Mouse (Mus musculus) liver, embryonic 11.5 days (tissue): ENCODE data around the gene 1500015O10Rik. TPM values are rescaled to one million over a fixed set of nuclear protein-coding genes. Genes with fewer than 3 reads are reported as not detected.

Experiments used
- ATAC-seq: fragments of 200-750 bp; cut with Nextera tagmentation; replicated peaks from 2 replicates; pipeline ENCODE4 v1.8.0; 2017; ENCODE audit warnings: moderate number of reproducible peaks, mild to moderate bottlenecking, moderate TSS enrichment, moderate library complexity; ENCODE audit not compliant: low FRiP score
- DNase-seq: peaks from one replicate; pipeline ENCODE4 v3.0.0-alpha.2; 2017; ENCODE audit warnings: low spot score
- H3K27ac ChIP-seq: fragments of 300-500 bp; sonication (generic); 2 replicates; pipeline ENCODE4 v1.5.1; 2014; ENCODE audit warnings: mild to moderate bottlenecking, low read depth, low read length, control low read depth
- H3K27me3 ChIP-seq: fragments of 300-500 bp; sonication (generic); replicated peaks from 2 replicates; pipeline ENCODE4 v1.6.1; 2014; ENCODE audit warnings: low read length, mixed read lengths; ENCODE audit not compliant: control insufficient read depth, insufficient read depth
- H3K36me3 ChIP-seq: fragments of 300-500 bp; sonication (generic); 2 replicates; pipeline ENCODE4 v1.6.1; 2014; ENCODE audit warnings: mild to moderate bottlenecking, low read length, moderate library complexity, mixed read lengths; ENCODE audit not compliant: control insufficient read depth, insufficient read depth
- H3K4me1 ChIP-seq: fragments of 300-500 bp; sonication (generic); replicated peaks from 2 replicates; pipeline ENCODE4 v1.6.1; 2014; ENCODE audit warnings: low read length, mixed read lengths; ENCODE audit not compliant: control insufficient read depth, insufficient read depth
- H3K4me2 ChIP-seq: fragments of 300-500 bp; sonication (generic); 2 replicates; pipeline ENCODE4 v1.6.1; 2014; ENCODE audit warnings: mild to moderate bottlenecking, control low read depth, moderate library complexity
- H3K4me3 ChIP-seq: fragments of 300-500 bp; sonication (generic); 2 replicates; pipeline ENCODE4 v1.5.1; 2014; ENCODE audit warnings: low read depth, low read length, control low read depth
- H3K9ac ChIP-seq: fragments of 300-500 bp; sonication (generic); 2 replicates; pipeline ENCODE4 v1.6.1; 2014; ENCODE audit warnings: low read depth, low read length, control low read depth
- H3K9me3 ChIP-seq: fragments of 300-500 bp; sonication (generic); 2 replicates; pipeline ENCODE4 v1.6.1; 2016; ENCODE audit warnings: low read length, inconsistent platforms, mixed read lengths; ENCODE audit not compliant: control insufficient read depth
- WGBS: fragments of 180-500 bp; shearing (Covaris S2); extraction: QIAGEN DNeasy Blood & Tissue Kit; methylation state at CpG from one replicate; pipeline ENCODE4 v1.1.7; 2014; 5-methylcytosine and 5-hydroxymethylcytosine counted together
- polyA plus RNA-seq: library from polyadenylated mRNA; unstranded; fragments of >200 nt; fragmentation: Nextera tagmentation; extraction: Ambion mirVana; gene quantifications from 2 replicates; pipeline ENCODE4 v1.2.1, GENCODE M21; 2014

1500015O10Rik gene
- 0.25 TPM in 1 of 2 replicates, not detected in the other for polyA plus RNA-seq

DNA sequence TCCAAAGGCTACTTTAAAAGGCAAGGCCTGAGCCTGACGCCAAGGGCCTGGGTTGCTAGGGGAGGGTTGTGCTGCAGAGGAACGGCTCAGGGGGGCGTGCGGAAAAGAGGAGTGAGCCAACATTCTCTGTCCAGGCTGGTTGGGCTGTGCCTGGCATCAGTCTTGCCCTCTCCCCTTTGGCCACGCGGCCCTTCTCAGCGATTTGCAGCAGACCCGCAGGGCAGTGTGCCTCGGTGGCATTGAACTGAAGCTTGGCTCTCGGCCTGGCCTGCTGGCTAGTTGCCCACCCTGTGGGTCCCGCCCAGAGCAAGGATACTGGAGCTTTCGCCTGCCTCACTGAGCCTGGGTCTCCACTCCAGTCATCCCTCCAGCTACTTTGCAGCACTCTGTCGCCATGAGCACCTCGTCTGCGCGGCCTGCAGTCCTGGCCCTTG, at the start of gene 1500015O10Rik:
Gene 1500015O10Rik (plus strand): TSS at position 112 of the 434 bp plus-strand sequence.
- Histone ChIP-seq H3K9ac (no peak within 1 kb of the TSS), H3K4me3 (no peak within 1 kb of the TSS), H3K27ac (no peak within 1 kb of the TSS), H3K4me2 (no peak within 1 kb of the TSS), H3K9me3 (no peaks in the 10 kb centered on the region), H3K36me3 (no peaks in the 10 kb centered on the region), H3K27me3 (no peaks in the 10 kb centered on the region), H3K4me1 (no peaks in the 10 kb centered on the region)
- no peak for DNase-seq
- no peak for ATAC-seq
- WGBS, result 70% methylated on average over 16 of the region's 16 CpGs

GRCm38 (mm10) chr1:43689983-43690382, 40.4 kb upstream of the 1500015O10Rik start:
- H3K9me3 ChIP-seq, result no peaks in the 10 kb centered on the region; the same call in 1 of the 2 replicates
- H3K4me3 ChIP-seq, result no peak overlapping the region
- H3K27ac ChIP-seq, result no peak overlapping the region
- DNase-seq (no peak), ATAC-seq (no peak)
- 90% methylated on average over 13 of the region's 13 CpGs for WGBS
- H3K36me3 ChIP-seq, result no peaks in the 10 kb centered on the region
- H3K27me3 ChIP-seq, result no peaks in the 10 kb centered on the region
- H3K4me1 ChIP-seq, result no peaks in the 10 kb centered on the region
- H3K9ac ChIP-seq, result no peak overlapping the region
- no peak overlapping the region for H3K4me2 ChIP-seq

DNA sequence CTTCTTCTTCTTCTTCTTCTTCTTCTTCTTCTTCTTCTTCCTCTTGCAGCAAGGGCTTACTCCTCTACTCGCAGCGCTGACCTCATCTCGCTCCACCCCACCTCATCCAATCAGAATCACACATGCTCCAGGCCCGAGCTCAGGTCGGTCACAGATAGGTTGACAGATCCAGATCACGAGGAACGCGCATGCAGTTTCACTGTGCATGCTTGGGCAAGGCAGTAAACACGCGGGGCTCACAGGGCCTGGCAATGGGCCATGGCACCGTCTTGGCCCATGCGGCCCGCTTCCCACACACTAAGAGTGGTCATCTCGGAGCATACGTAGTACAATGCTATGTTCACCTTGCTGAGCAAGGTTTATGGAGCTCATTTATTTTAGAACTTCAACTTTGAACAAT, 39.9 kb upstream of the 1500015O10Rik start:
- Histone ChIP-seq H3K9me3 (no peaks in the 10 kb centered on the region; the same call in 1 of the 2 replicates), H3K4me3 (no peak overlapping the region), H3K36me3 (no peaks in the 10 kb centered on the region), H3K4me1 (no peaks in the 10 kb centered on the region), H3K4me2 (no peak overlapping the region), H3K9ac (no peak overlapping the region), H3K27ac (no peak overlapping the region), H3K27me3 (no peaks in the 10 kb centered on the region)
- ATAC-seq (no peak), DNase-seq (no peak)
- WGBS, result 88% methylated on average over 15 of the region's 15 CpGs

DNA sequence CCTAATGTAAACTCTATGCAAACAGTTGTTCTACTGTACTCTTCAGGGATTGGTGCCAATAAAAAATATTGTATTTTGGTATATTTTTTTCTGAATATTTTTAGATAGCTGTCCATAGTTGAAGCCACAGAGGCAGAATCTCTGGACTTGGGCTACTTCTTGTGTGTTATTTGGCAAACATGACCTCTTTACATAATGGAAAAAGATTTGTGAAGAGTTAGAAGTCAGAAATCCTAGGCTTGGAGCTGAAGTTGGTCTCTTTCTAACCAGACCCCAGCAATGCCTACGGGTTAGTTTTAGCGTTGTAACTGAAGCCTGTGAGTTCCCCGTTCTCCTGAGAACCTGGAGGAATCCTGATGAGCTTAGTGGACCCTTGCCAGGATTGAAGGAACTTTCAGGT, 36.3 kb upstream of the 1500015O10Rik start:
- WGBS, result 78% methylated on average over 3 of the region's 3 CpGs
- Histone ChIP-seq H3K4me2 (no peak overlapping the region), H3K4me1 (no peaks in the 10 kb centered on the region), H3K4me3 (no peak overlapping the region), H3K9ac (no peak overlapping the region), H3K9me3 (no peaks in the 10 kb centered on the region), H3K27ac (no peak overlapping the region), H3K27me3 (no peaks in the 10 kb centered on the region), H3K36me3 (no peaks in the 10 kb centered on the region)
- ATAC-seq, result no peak
- no peak for DNase-seq

DNA sequence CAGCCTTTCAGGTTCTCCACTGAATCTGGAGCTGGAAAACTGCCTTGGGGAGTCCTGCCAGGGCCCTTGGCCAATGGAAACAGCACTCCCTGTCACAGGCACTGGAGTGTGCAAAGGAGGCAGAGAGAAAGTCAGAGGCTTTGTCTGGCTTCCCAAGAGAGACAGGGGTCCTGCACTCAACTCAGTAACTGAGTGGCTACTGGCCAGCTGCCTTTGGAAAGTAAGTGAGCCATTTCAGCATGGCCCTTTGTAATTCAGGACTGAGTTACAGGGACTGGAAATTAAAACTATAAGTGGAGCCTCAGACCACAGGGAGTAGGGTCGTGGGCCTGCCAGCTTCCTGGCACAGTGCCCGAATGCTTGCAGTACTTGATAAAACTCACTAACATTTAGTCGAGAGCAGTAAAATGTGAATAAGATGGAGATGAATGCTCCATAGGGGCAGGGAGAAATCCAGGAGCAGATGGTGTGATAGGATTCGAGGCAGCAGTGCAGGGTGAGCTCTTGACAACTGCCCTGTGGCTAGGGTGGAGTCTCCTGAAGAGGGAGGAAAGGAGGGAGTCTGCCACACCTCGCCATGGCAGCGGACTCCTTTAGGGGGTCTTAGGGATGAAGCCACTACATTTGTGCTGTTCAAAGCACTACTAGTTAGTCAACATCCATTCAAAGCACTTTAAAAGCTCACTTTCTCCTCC, 35.4 kb upstream of the 1500015O10Rik start:
- no peaks in the 10 kb centered on the region for H3K9me3 ChIP-seq
- DNase-seq (no peak), ATAC-seq (no peak)
- no peaks in the 10 kb centered on the region for H3K27me3 ChIP-seq
- H3K4me1 ChIP-seq, result no peaks in the 10 kb centered on the region
- no peak overlapping the region for H3K9ac ChIP-seq
- no peak overlapping the region for H3K4me2 ChIP-seq
- WGBS, result 54% methylated on average over 6 of the region's 6 CpGs
- no peak overlapping the region for H3K27ac ChIP-seq
- no peaks in the 10 kb centered on the region for H3K36me3 ChIP-seq
- H3K4me3 ChIP-seq, result no peak overlapping the region

DNA sequence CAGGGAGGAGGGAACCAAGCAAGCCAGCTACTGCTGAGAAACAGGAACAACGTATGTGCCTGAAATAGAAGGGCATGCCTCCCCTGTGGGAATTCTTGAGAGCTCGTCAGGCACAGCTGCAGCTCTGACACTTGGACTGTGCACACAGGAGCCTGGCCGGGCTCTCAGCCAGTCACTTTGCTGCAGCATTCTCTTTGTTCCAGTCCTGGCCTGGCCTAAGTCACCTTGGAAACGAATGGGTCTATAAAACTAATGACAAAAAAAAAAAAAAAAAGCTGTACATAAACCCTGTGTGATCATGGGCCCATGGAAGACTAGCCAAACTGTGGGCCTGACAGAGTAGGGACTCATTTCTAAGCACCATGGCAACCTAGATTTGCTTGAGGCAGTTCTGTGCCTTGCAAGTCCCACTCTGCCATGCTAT, 31.8 kb upstream of the 1500015O10Rik start:
- no peaks in the 10 kb centered on the region for H3K9me3 ChIP-seq
- DNase-seq, result no peak
- no peaks in the 10 kb centered on the region for H3K4me1 ChIP-seq
- H3K9ac ChIP-seq, result no peak overlapping the region
- 44% methylated on average over 4 of the region's 4 CpGs for WGBS
- H3K4me3 ChIP-seq, result no peak overlapping the region
- no peaks in the 10 kb centered on the region for H3K27me3 ChIP-seq
- no peaks in the 10 kb centered on the region for H3K36me3 ChIP-seq
- ATAC-seq, result no peak
- no peak overlapping the region for H3K4me2 ChIP-seq
- H3K27ac ChIP-seq, result no peak overlapping the region

DNA sequence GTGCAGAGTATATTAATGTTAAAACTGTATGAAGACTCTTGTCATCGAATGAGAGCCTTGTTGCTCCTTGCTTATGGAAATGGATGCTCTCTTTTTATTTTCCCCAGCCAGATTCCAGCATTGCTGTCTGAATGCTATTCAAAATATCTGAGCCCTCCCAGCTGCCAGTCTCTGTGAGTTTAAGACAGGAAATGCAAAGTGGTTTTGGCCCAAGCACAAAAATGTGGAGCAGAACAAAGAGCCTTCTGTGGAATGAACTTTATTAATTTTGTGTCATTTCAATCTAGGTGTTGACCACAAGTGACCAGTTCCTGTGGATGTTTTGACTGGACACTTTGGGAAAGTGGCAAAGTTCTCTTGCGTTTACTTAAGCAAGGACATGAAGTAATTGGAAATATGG, 15.6 kb upstream of the 1500015O10Rik start:
- no peaks in the 10 kb centered on the region for H3K4me1 ChIP-seq
- 85% methylated on average over 2 of the region's 2 CpGs for WGBS
- H3K27ac ChIP-seq, result no peak overlapping the region
- H3K9ac ChIP-seq, result no peak overlapping the region
- H3K4me3 ChIP-seq, result no peak overlapping the region
- no peaks in the 10 kb centered on the region for H3K27me3 ChIP-seq
- no peaks in the 10 kb centered on the region for H3K36me3 ChIP-seq
- no peak for ATAC-seq
- no peaks in the 10 kb centered on the region for H3K9me3 ChIP-seq
- DNase-seq, result no peak
- no peak overlapping the region for H3K4me2 ChIP-seq

DNA sequence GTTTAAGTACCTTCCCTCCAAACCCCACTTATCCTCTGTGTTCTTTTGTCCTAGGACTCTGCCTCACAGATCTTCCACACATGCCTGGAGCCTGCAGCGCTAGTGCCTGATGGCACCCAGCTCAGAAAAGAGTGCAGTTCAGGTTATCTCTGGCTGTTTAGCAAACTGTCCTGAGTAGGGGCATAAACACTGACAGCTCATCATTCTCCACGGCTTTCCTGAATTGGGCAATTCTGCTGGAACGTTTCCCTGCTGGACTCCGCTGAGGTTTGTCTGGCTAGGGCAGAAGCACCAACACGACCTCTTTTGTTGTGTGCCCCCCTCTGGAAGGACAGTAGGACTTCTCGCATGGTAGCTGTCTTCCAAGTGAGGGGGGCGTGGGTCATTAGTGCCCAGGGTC, 12.4 kb upstream of the 1500015O10Rik start:
- H3K36me3 ChIP-seq, result no peaks in the 10 kb centered on the region
- H3K27ac ChIP-seq, result no peak overlapping the region
- ATAC-seq (no peak), DNase-seq (no peak)
- H3K9me3 ChIP-seq, result no peaks in the 10 kb centered on the region
- H3K4me3 ChIP-seq, result no peak overlapping the region
- 61% methylated on average over 7 of the region's 7 CpGs for WGBS
- H3K9ac ChIP-seq, result no peak overlapping the region
- no peaks in the 10 kb centered on the region for H3K4me1 ChIP-seq
- no peak overlapping the region for H3K4me2 ChIP-seq
- H3K27me3 ChIP-seq, result no peaks in the 10 kb centered on the region

- Histone ChIP-seq H3K4me1 (no peaks in the 10 kb centered on the region), H3K27ac (no peak overlapping the region), H3K4me2 (no peak overlapping the region), H3K9ac (no peak overlapping the region), H3K4me3 (no peak overlapping the region), H3K36me3 (no peaks in the 10 kb centered on the region), H3K27me3 (no peaks in the 10 kb centered on the region), H3K9me3 (no peaks in the 10 kb centered on the region)
- WGBS, result 72% methylated on average over 2 of the region's 2 CpGs
- ATAC-seq (no peak), DNase-seq (no peak)
Measured at GRCm38 (mm10) chr1:43718793-43719192, 11.6 kb upstream of the 1500015O10Rik start.
